Mouse (Mus musculus) frontal cortex, postnatal 25 days (tissue): Measurements from ENCODE around the gene Acot8.
"Not testable (repeated sequence)": the region's sequence is repeated elsewhere in the genome, so short reads cannot be mapped to it uniquely, and the experiment has no call there.

ENCODE experiments used
- DNase-seq, 2 experiments: peaks; one replicate each; pipeline ENCODE4 v3.0.0; 2022; ENCODE audit warnings: low spot score in 2 of 2

Gene Acot8

DNA sequence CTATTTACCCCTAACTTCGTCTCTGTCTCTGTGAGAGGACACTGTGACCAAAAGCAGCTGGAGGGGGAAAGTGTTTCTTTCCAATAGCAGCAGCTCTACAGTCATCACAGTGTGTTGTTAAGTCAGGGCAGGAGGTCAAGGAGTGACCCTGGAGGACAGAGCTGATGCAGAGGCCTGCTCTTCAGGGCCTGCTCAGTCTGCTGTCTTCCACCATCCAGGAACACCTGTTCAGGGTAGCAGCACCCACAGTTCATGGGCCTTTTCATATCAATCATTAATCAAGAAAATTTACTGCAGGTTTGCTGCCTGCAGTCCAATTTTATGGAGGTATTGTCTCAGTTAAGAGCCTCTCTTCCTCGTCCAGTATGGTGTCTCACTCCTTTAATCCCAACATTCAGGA, 8.9 kb upstream of the Acot8 start:
- no peak for DNase-seq

DNA sequence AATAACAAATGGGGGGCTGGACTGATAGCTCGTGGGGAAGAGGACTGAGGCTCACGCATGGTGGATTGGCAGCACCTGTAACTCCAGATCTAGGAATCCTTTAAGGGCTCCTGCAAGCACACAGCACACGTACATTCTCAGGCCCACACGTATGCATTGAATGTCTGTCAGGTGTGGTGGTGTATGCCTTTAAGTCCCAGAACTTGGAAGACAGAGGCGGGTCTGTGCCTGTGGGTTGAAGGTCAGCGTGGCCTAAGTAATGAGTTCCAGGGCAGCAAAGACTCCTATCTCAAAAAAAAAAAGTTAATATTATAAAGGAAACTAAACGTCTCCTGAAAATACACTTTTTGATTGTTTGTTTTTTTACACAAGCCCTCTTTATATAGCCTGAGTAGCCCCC, 1.9 kb upstream of the Acot8 start:
- no peak for DNase-seq

- DNase-seq: no peak
Observed at GRCm38 (mm10) chr2:164805332-164805718, 643 bp upstream of the Acot8 start.

- no peak for DNase-seq
Observed at GRCm38 (mm10) chr2:164803921-164804313, 765 bp downstream of the Acot8 start.

DNA sequence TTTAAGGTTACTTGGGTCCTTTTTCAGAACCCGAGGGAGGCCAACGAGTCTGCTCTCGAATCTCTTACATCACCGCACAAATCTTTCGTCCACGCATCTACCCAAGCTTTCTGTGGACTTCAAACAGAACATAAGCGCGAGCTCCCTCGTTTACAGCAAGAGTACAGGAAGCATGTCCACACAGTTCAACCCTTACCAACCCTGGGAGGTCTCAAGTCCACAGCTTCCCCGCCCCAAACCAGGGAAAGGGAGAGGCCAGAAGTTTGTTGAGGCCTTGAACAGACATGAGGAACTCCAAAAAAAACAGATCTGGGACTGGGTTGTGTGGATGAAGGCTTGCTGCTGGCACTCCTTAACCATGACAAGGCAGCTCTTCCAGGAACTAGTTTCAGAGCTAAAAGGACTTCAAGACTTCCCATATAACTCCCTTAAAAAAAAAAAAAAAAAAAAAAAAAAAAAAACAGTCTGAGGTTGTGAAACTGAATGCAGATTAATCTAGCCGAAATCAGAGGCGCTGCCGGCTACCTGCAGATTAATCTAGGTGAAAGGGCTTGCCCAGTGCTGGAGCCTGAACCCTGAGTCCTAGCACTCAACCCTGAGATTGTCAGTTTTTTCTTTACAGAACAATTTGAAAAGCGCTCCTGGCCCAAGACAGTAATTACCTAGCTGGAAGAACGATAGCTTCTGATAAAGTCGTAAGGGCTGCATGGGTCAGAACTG, 1.3 kb downstream of the Acot8 start:
- DNase-seq: no peak

GRCm38 (mm10) chr2:164800252-164801004, 4.3 kb downstream of the Acot8 start:
- no peak for DNase-seq

GRCm38 (mm10) chr2:164798554-164798953, 6.1 kb downstream of the Acot8 start:
- not testable (repeated sequence) for DNase-seq

DNA sequence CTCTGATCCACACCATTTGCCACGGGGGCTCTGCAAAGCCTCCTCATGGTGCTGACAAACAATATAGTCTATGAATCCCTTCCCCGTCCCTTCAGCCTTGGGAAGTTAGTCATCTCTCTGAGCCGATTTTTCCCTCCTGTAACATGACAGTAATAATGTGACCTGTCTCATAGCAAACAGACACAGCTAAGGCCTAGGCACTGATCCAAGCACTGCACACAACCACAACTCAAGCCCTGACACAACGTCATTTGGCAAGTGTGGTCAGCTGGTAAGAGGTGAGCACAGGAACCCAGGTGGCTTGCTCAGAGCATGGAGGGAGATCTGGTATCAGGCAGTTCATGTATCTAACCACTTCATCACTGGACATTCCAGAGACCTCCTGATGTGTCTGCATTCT, 8.8 kb downstream of the Acot8 start:
- DNase-seq: no peak

DNA sequence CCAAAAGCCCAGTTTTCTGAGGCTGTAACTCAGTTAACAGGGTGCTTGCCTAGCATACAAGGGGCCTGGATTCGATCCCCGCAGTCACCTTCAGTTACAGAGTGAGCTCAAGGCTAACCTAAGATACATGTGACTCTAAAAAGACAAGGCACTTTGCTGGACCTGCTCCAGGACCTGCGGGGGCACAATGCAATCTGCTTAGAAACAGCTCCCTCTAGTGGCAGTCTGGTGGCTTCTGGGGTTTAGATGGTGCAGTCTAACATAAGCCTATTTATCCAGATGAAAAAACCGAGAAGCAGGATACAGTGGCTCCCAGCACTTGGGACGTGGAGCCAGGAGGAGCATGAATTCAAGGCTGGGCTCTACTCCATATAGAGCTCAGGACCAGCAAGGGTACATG, 10.4 kb downstream of the Acot8 start:
- peak; percentile 68 to 76 for DNase-seq

- DNase-seq: no peak
Observed at GRCm38 (mm10) chr2:164793772-164794171, 10.9 kb downstream of the Acot8 start.

DNA sequence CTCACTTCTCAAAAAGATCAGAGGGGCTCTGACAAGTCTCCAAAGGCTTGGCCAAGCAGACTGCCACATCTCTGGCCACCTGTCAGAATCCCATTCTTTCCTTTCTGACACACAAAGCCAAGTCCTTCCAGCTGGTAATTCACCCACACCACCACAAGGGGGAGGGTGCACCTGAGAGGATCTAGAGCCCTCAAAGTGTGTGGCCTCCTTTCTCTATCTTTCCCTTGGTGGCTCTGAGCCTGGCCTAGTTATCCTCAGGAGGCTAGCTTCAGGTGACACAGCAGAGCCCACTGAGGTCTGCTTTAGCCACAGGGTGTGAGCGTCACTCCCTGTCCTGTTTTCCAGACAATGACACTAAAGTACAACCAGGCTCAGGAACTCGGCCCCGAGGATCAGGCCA, 11.4 kb downstream of the Acot8 start:
- peak; percentile 48 to 55 for DNase-seq

DNA sequence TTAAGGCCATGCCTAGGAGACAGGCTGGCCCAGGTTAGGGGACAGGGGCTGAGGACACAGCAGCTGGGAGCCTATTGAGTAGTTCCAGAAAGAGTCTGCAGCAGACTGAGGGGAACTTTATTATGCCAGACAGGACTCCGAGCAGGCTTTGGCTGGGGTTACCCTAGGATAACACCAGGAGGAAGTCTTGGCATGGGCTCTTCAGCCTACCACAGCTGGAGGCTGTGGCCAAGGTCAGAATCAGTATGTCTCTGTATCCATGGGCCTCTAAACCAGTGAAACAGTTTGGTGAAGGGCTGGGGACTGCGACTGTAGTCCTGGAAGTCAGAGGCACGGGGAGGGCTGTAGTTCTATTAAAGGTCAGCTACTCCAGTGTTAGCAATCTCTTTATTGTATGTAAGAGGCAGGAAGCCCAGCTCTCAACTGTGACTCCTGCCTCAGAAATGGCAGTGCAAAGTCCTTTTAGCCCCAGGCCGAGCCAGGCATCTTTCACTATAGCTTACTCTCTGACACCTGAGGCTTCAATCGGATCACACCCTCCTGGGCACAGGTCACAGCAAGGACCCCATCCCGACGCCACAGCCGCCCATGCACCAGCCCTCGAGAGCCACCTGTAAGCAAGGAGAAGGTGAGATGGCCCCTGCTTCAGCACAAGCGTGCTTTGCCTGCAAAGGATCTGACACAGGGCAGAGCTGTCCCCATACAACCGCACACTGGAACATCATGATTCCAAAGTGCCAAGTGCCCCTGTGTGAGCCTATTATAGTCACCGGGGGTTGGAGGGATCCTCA, 12.1 kb downstream of the Acot8 start:
- no peak for DNase-seq

- no peak for DNase-seq
Observed at GRCm38 (mm10) chr2:164791841-164792261, 12.8 kb downstream of the Acot8 start.

GRCm38 (mm10) chr2:164790451-164790850, 14.2 kb downstream of the Acot8 start:
- no peak for DNase-seq

DNA sequence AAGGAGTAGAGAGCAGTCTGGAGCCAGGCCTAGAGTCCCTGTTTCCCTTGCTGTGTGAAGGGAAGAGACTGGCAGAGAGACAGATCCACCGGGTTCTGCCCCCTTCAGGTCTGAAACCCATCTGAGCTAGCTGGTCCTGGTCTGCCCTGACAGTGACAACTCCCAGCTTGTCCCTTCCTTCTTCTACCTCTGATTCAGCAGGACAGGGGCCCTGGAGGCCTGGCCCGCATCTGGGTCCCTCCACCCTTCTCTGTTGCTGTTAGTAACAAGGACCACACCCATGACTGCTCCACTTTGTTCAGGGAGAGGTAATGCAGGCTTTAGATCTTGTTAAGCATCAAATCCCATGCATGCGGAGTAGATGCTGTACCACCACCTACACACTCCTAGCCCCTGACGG, 16.3 kb downstream of the Acot8 start:
- DNase-seq: no peak

- DNase-seq: no peak
Observed at GRCm38 (mm10) chr2:164787779-164788178, 16.9 kb downstream of the Acot8 start.

- no peak for DNase-seq
Observed at GRCm38 (mm10) chr2:164787032-164787431, 17.6 kb downstream of the Acot8 start.

DNA sequence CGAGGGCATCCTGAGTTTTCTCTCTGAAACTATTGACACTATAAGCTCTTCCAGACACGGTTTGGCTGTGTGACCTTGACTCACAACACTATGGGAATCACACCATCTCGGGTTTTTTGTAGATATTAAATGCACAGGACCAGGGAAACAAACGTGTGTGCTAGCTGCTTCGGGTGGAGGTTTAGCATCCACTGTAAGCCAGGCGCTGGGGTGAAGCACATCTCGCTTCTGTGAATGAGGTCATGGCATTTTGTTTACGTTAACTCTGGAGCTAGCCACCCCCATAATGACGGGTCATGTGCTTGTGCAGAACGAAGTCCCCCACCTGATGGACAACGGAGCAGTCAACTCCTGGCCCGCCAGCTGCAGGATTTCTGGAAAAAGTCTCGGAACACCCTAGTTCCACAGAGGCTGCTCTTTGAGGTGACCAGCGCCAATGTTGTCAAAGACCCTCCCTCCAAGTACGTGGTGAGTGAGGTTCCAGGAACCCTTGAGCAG, 18.2 kb downstream of the Acot8 start:
- peak in 1 of 2 experiments; percentile 31 for DNase-seq

DNA sequence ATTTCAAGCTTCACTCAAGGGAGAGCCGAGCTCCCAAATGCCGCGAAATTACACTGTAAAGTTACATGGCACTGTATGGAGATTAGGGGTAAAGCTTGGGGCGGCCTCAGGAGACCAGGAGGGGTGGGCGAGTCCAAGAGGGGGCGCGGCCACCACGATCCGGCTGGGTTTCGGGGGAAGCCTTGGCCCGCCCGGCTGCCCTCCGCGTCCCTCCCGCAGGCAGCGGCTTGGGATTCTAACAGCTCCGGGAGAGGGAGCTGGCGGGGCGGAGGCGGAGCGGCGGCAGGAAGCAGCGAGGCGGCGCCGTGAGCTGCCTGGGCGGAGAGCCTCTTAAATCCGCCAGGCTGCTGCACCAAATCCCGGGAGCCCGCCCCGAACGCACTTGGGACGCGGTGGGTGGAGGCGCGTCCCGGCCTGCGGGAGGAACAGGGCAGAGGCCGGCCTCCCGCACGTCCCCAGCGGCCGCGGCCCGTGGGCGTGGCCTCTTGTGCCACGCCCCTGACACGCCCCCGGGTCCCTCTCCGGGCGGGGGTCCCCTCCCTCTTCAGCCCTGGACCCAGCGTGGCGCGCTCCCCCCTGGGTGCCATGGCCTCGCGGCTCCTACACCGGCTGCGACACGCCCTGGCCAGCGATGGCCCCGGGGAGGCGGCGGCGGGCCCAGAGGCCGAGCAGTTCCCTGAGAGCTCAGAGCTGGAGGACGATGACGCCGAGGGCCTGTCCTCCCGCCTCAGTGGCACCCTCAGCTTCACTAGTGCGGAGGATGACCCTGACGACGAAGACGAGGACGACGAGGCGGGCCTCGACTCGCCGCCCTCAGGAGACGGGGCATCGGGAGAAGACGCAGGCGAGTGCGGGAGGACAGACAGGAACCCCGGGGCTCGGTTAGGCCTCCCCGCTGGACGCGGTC, 18.9 kb downstream of the Acot8 start, which contains the start of gene Snx21:
Gene Snx21, plus strand, starts transcription at position 343 of the 907 bp plus-strand sequence.
- peak; percentile 63 to 73 for DNase-seq

DNA sequence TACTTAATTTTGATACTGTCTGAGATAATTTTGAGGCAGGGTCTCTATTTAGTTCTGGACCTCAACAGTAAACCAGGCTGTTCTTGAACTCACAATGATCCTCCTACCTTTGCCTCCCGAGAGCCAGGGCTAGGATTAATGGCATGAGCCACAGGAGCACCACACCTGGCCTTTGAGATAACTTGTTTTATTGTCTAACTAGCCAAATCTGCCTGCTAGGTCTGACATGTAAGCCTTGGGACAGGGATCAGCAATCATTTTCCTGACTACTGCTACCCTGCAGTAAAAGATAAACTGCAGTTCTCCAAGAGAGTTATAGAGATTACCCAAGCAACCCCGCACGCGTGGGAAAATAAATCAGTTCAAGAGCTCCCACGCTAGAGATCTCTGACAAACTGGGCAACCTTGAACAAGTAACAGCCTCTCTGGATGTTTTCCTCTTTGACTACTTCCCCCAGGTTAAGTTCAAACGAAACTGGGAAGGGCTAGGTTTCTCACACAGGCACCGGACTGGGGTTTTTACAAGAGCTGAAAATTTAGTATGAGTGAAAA, 19.7 kb downstream of the Acot8 start:
- DNase-seq: no peak
